Mouse (Mus musculus) spleen, adult 2 months (tissue): Measurements from ENCODE around the gene Csk.

ENCODE experiments used
- CTCF ChIP-seq: fragments of 200-500 bp; IDR thresholded peaks from 2 replicates; pipeline ENCODE4 v1.5.1; 2011; ENCODE audit warnings: mild to moderate bottlenecking, inconsistent platforms; ENCODE audit not compliant: insufficient read depth, insufficient read length, insufficient replicate concordance; ENCODE audit errors: extremely low read depth
- POLR2A ChIP-seq: fragments of 200-500 bp; IDR thresholded peaks from 2 replicates; pipeline ENCODE4 v1.6.1; 2011; ENCODE audit warnings: low read depth, low read length, inconsistent platforms

DNA sequence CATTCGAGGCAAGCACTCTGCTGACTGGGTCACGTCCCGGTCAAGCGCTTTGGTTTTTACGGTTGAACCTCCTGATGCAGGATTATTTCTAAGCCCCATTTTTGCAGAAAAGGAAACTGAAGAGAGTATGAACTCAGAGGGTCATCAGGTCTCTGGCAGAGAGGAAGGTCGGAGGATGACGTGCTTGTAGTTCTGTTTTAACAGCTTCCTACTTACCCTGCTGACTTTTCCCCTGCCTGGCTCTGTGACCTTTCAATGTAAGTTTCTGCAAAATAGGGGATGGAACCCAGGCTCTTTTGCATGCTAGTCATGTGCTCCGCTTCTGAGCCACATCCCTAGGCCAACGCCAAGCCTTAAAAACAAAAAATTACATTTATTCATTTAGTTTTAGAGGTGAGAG is 1.1 kb downstream of the Csk start:
- TF ChIP-seq POLR2A = no peak
- no peak for TF ChIP-seq CTCF
